Mouse (Mus musculus) urinary bladder, adult 2 months (tissue): ENCODE data around the gene Cenpm. TPM values are rescaled to one million over a fixed set of nuclear protein-coding genes. Genes with fewer than 3 reads are reported as not detected.

ENCODE experiments used
- DNase-seq: peaks from one replicate; pipeline ENCODE4 v3.0.0; 2022; ENCODE audit warnings: low spot score
- polyA plus RNA-seq: library from polyadenylated mRNA; depleted of rRNA; stranded (reverse); fragments of >200 nt; gene quantifications from 2 replicates; pipeline ENCODE4 v1.2.3, GENCODE M21; 2012; rRNA removed

Gene Cenpm
- polyA plus RNA-seq, 1 experiment = 6.1 TPM

GRCm38 (mm10) chr15:82192617-82193016, 51.9 kb downstream of the Cenpm start:
- DNase-seq = no peak

GRCm38 (mm10) chr15:82188481-82189240, 55.9 kb downstream of the Cenpm start:
- DNase-seq = no peak

- no peak for DNase-seq
Observed at GRCm38 (mm10) chr15:82187924-82188323, 56.6 kb downstream of the Cenpm start.

GRCm38 (mm10) chr15:82187401-82187800, 57.1 kb downstream of the Cenpm start:
- no peak for DNase-seq

GRCm38 (mm10) chr15:82186931-82187330, 57.6 kb downstream of the Cenpm start:
- DNase-seq = no peak

- no peak for DNase-seq
Observed at GRCm38 (mm10) chr15:82186131-82186530, 58.4 kb downstream of the Cenpm start.

GRCm38 (mm10) chr15:82185062-82185783, 59.3 kb downstream of the Cenpm start:
- no peak for DNase-seq

GRCm38 (mm10) chr15:82184656-82185055, 59.9 kb downstream of the Cenpm start:
- no peak for DNase-seq

- DNase-seq = no peak
Observed at GRCm38 (mm10) chr15:82184183-82184582, 60.4 kb downstream of the Cenpm start.

Other genes starting within 250 kb of the Cenpm start
- 19.5 and 21.7 TPM in 2 replicates for gene Desi1, start 210.9 kb downstream of the Cenpm start, polyA plus RNA-seq
- 77.9 and 79.0 TPM in 2 replicates for gene Snu13, start 197.2 kb downstream of the Cenpm start, polyA plus RNA-seq
- gene 4930407I10Rik, start 185.6 kb downstream of the Cenpm start, polyA plus RNA-seq = not detected in 2 replicates
- gene Mei1, start 174.8 kb downstream of the Cenpm start, polyA plus RNA-seq = 0.78 and 0.99 TPM in 2 replicates
- gene Ccdc134, start 116.8 kb downstream of the Cenpm start, polyA plus RNA-seq = 12.8 and 16.1 TPM in 2 replicates
- 55.3 and 68.9 TPM in 2 replicates for gene Srebf2, start 97.6 kb downstream of the Cenpm start, polyA plus RNA-seq
- gene Shisa8, start 31.9 kb downstream of the Cenpm start, polyA plus RNA-seq = 0.10 TPM in 1 of 2 replicates, not detected in the other
- 0.15 and 0.16 TPM in 2 replicates for gene Tnfrsf13c, start 20.4 kb downstream of the Cenpm start, polyA plus RNA-seq
- 0.06 and 0.10 TPM in 2 replicates for gene 1500009C09Rik, start 7.6 kb upstream of the Cenpm start, polyA plus RNA-seq
- gene Sept3, start 30.1 kb upstream of the Cenpm start, polyA plus RNA-seq = 1.0 and 1.2 TPM in 2 replicates
- not detected in 2 replicates for gene Wbp2nl, start 54.2 kb upstream of the Cenpm start, polyA plus RNA-seq
- gene Naga, start 94.2 kb upstream of the Cenpm start, polyA plus RNA-seq = 84.6 and 87.2 TPM in 2 replicates
- 3.9 and 4.8 TPM in 2 replicates for gene Pheta2, start 94.2 kb upstream of the Cenpm start, polyA plus RNA-seq
- gene Smdt1, start 94.2 kb upstream of the Cenpm start, polyA plus RNA-seq = 180 and 204 TPM in 2 replicates
- gene Ndufa6, start 109.6 kb upstream of the Cenpm start, polyA plus RNA-seq = 429 and 475 TPM in 2 replicates
- gene Cyp2d22, start 135.5 kb upstream of the Cenpm start, polyA plus RNA-seq = 52.5 and 56.2 TPM in 2 replicates
- not detected in 2 replicates for gene Cyp2d11, start 149.3 kb upstream of the Cenpm start, polyA plus RNA-seq
- 0.07 TPM in 1 of 2 replicates, not detected in the other for gene Cyp2d10, start 162.4 kb upstream of the Cenpm start, polyA plus RNA-seq
- gene Cyp2d9, start 188.7 kb upstream of the Cenpm start, polyA plus RNA-seq = not detected in 2 replicates